Mouse (Mus musculus) left cerebral cortex, postnatal 25 days (tissue): ENCODE data around the gene Rcor1. TPM values are rescaled to one million over a fixed set of nuclear protein-coding genes. Genes with fewer than 3 reads are reported as not detected.

ENCODE experiments used
- DNase-seq, 2 experiments: peaks; one replicate each; pipeline ENCODE4 v3.0.0; 2022; ENCODE audit warnings: low spot score in 2 of 2, mixed read lengths in 1 of 2
- intact Hi-C: fragments of 180-260 bp; cut with DNase I; formaldehyde crosslinking; loops from one replicate; pipeline ENCODE4 v1.15.1; 2025
- total RNA-seq, 2 experiments: library from RNA; stranded (reverse); gene quantifications; 2 replicates each; pipeline ENCODE4 v1.2.3; 2021

Gene Rcor1
- total RNA-seq, 2 experiments from 2014 or later = 17.1 to 19.6 TPM

GRCm38 (mm10) chr12:111152579-111152978, 113.4 kb downstream of the Rcor1 start:
- intact Hi-C loops = no loop called here

GRCm38 (mm10) chr12:111152981-111153710, 114.0 kb downstream of the Rcor1 start:
- intact Hi-C loops = no loop called here
- DNase-seq = no peak

More at GRCm38 (mm10) chr12:111152579-111152978, 113.4 kb downstream of the Rcor1 start:
- no peak for DNase-seq

- DNase-seq = no peak
- intact Hi-C loops = no loop called here
These were observed 114.8 kb downstream of the Rcor1 start for GRCm38 (mm10) chr12:111153946-111154345.

- intact Hi-C loops = no loop called here
- no peak for DNase-seq
These were observed 115.5 kb downstream of the Rcor1 start for GRCm38 (mm10) chr12:111154641-111155040.

- intact Hi-C loops = no loop called here
- no peak for DNase-seq
These were observed 116.6 kb downstream of the Rcor1 start for GRCm38 (mm10) chr12:111155756-111156155.

GRCm38 (mm10) chr12:111159659-111160428, 120.7 kb downstream of the Rcor1 start:
- peak in 1 of 2 experiments; percentile 48 for DNase-seq
- intact Hi-C loops = loop anchor here (5.0 kb wide), 1 partner anchor 123 kb away; the partner anchor contains the start of gene Rcor1

- no peak for DNase-seq
- intact Hi-C loops = loop anchor here (5.0 kb wide), 1 partner anchor 124 kb away; the partner anchor contains the start of gene Rcor1
These were observed 121.7 kb downstream of the Rcor1 start for GRCm38 (mm10) chr12:111160871-111161270.

- intact Hi-C loops = loop anchor here (5.0 kb wide), 1 partner anchor 125 kb away; the partner anchor contains the start of gene Rcor1
- DNase-seq = no peak
These were observed 122.8 kb downstream of the Rcor1 start for GRCm38 (mm10) chr12:111161943-111162311.

GRCm38 (mm10) chr12:111162312-111163061, 123.3 kb downstream of the Rcor1 start:
- intact Hi-C loops = loop anchor here (5.0 kb wide), 1 partner anchor 125 kb away; the partner anchor contains the start of gene Rcor1

GRCm38 (mm10) chr12:111164310-111164751, 125.2 kb downstream of the Rcor1 start:
- peak; percentile 91 to 94 for DNase-seq
- intact Hi-C loops = loop anchor here (2.0 to 5.0 kb wide), 3 partner anchors 76 to 127 kb away; partner anchors contain the start of gene Rcor1

More at GRCm38 (mm10) chr12:111162312-111163061, 123.3 kb downstream of the Rcor1 start:
- peak; percentile 59 to 86 for DNase-seq

- intact Hi-C loops = loop anchor here (2.0 kb wide), 2 partner anchors 76 to 86 kb away; no protein-coding TSS in a partner anchor
- peak; percentile 23 to 36 for DNase-seq
These were observed 126.1 kb downstream of the Rcor1 start for GRCm38 (mm10) chr12:111165146-111165812.

Other genes with a start within 250 kb of the Rcor1 start
- 10 to 100 TPM; 11.7 to 14.7 TPM for gene Mok, start 198.4 kb upstream of the Rcor1 start, total RNA-seq
- 10 to 100 TPM; 11.2 to 11.5 TPM for gene Zfp839, start 189.1 kb upstream of the Rcor1 start, total RNA-seq
- 100 to 1,000 TPM; 115 to 118 TPM for gene Cinp, start 150.2 kb upstream of the Rcor1 start, total RNA-seq
- 10 to 100 TPM; 45.8 to 47.8 TPM for gene Tecpr2, start 150.1 kb upstream of the Rcor1 start, total RNA-seq
- gene Ankrd9, start 60.3 kb upstream of the Rcor1 start, total RNA-seq = 10 to 100 TPM; 16.2 to 17.9 TPM
- gene Traf3, start 127.0 kb downstream of the Rcor1 start, total RNA-seq = 10 to 100 TPM; 61.3 to 74.6 TPM
- not detected for gene 4930595D18Rik, start 145.1 kb downstream of the Rcor1 start, total RNA-seq
- gene Amn, start 231.7 kb downstream of the Rcor1 start, total RNA-seq = 10 to 100 TPM in 1 of 2 experiments, 1 to 10 TPM in 1; 9.4 to 12.5 TPM